In the genomic region with DNA sequence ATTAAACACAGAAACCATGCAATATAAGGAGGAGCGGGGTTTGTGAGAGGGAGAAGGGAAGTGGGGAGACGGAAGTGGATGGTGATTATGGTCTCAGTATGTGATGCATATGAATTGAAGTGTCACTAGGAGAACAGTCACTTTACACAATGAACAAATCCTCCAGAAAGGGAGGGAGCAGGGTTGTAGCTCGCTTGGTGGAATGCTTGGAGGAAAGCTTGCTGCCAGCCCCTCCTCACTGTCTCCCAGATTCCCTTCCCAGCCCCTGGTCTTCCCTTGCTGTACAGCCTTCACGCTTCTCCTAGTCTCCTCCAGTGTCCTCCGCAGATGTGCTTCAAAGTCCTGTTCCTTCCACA, we compare ENCODE assay signal across 7 mouse cellular contexts. TPM values are rescaled to one million over a fixed set of nuclear protein-coding genes. Genes with fewer than 3 reads are reported as not detected.
DNase-seq lines count a peak whose midpoint lies in the region; ATAC-seq and TF ChIP-seq lines count a peak whose summit lies in the region.

No protein-coding gene starts in this region.

- H3K9me3 ChIP-seq in lung, postnatal 0 days (ENCODE audit: low read length): no peaks in the 10 kb centered on the region
- H3K9me3 ChIP-seq in forebrain, embryonic 16.5 days (ENCODE audit: control insufficient read depth, low read length): no peaks in the 10 kb centered on the region
- no peaks in the 10 kb centered on the region for H3K9me3 ChIP-seq in liver, embryonic 15.5 days (replicated peaks)
- no peaks in the 10 kb centered on the region for H3K9me3 ChIP-seq in stomach, postnatal 0 days (ENCODE audit: control insufficient read depth, low read length)

- no peak overlapping the region for H3K9ac ChIP-seq in lung, postnatal 0 days (replicated peaks; ENCODE audit: low read depth)
- 0 out of 2 replicates have a peak overlapping the region, but pooled peaks have one; percentile 9 for H3K9ac ChIP-seq in forebrain, embryonic 16.5 days (replicated peaks; ENCODE audit: low read depth, low read length)
- no peak overlapping the region for H3K9ac ChIP-seq in liver, embryonic 15.5 days
- H3K9ac ChIP-seq in stomach, postnatal 0 days (ENCODE audit: low read length): 0 out of 2 replicates have a peak overlapping the region, but pooled peaks have one; percentile 23

- no peaks in the 10 kb centered on the region for H3K4me1 ChIP-seq in lung, postnatal 0 days (ENCODE audit: insufficient read depth, low read depth, low read length)
- H3K4me1 ChIP-seq in forebrain, embryonic 16.5 days (replicated peaks; ENCODE audit: control insufficient read depth, insufficient read depth, low read length): no peaks in the 10 kb centered on the region; the same call in 1 of the 2 replicates
- H3K4me1 ChIP-seq in liver, embryonic 15.5 days (replicated peaks): peaks cover 21% of the 10 kb centered on the region
- no peaks in the 10 kb centered on the region for H3K4me1 ChIP-seq in stomach, postnatal 0 days (replicated peaks; ENCODE audit: control insufficient read depth, insufficient read depth)

- H3K27ac ChIP-seq in lung, postnatal 0 days (ENCODE audit: low read length): no peak overlapping the region
- H3K27ac ChIP-seq in forebrain, embryonic 16.5 days (ENCODE audit: low read length): no peak overlapping the region
- no peak overlapping the region for H3K27ac ChIP-seq in liver, embryonic 15.5 days (replicated peaks)
- H3K27ac ChIP-seq in stomach, postnatal 0 days (replicated peaks): no peak overlapping the region

- DNase-seq in lung, postnatal 0 days (ENCODE audit: low spot score): no peak
- no peak for DNase-seq in lung, postnatal 4 days
- no peak for DNase-seq in stomach, postnatal 0 days (ENCODE audit: low spot score)
- no peak for DNase-seq in lung, postnatal 14 days
- no peak for DNase-seq in kidney, adult 9 months

- no peaks in the 10 kb centered on the region for H3K36me3 ChIP-seq in lung, postnatal 0 days (ENCODE audit: insufficient read depth, low read length)
- no peaks in the 10 kb centered on the region for H3K36me3 ChIP-seq in forebrain, embryonic 16.5 days (ENCODE audit: control insufficient read depth, insufficient read depth)
- H3K36me3 ChIP-seq in liver, embryonic 15.5 days (replicated peaks): no peaks in the 10 kb centered on the region
- peaks cover 2% of the 10 kb centered on the region; the same call in 1 of the 2 replicates for H3K36me3 ChIP-seq in stomach, postnatal 0 days (ENCODE audit: control insufficient read depth, insufficient read depth, low read length)

- peak overlapping the region; percentile 51 for H3K4me2 ChIP-seq in lung, postnatal 0 days (replicated peaks; ENCODE audit: low read depth, low read length)
- H3K4me2 ChIP-seq in forebrain, embryonic 16.5 days (ENCODE audit: low read length): peak overlapping the region; percentile 46
- peak overlapping the region; percentile 70 for H3K4me2 ChIP-seq in liver, embryonic 15.5 days
- H3K4me2 ChIP-seq in stomach, postnatal 0 days (replicated peaks; ENCODE audit: low read depth): peak overlapping the region; percentile 57

- no peaks in the 10 kb centered on the region for H3K27me3 ChIP-seq in lung, postnatal 0 days (replicated peaks; ENCODE audit: insufficient read depth, low read length)
- H3K27me3 ChIP-seq in forebrain, embryonic 16.5 days (replicated peaks; ENCODE audit: control insufficient read depth, insufficient read depth, low read length): no peaks in the 10 kb centered on the region
- H3K27me3 ChIP-seq in liver, embryonic 15.5 days: no peaks in the 10 kb centered on the region
- H3K27me3 ChIP-seq in stomach, postnatal 0 days (ENCODE audit: control insufficient read depth, insufficient read depth, low read length): no peaks in the 10 kb centered on the region

- WGBS in lung, postnatal 0 days: 20% methylated on average over 5 of the region's 5 CpGs
- WGBS in forebrain, embryonic 16.5 days: 41% methylated on average over 5 of the region's 5 CpGs
- WGBS in liver, embryonic 15.5 days (ENCODE audit: insufficient replicate concordance): 23% methylated on average over 5 of the region's 5 CpGs
- 26% methylated on average over 5 of the region's 5 CpGs for WGBS in stomach, postnatal 0 days

- peak overlapping the region; percentile 27 for H3K4me3 ChIP-seq in lung, postnatal 0 days (ENCODE audit: low read depth, low read length)
- H3K4me3 ChIP-seq in forebrain, embryonic 16.5 days (replicated peaks; ENCODE audit: low read length): peak overlapping the region; percentile 24
- H3K4me3 ChIP-seq in liver, embryonic 15.5 days (replicated peaks): peak overlapping the region; percentile 55
- H3K4me3 ChIP-seq in stomach, postnatal 0 days (ENCODE audit: low read depth, low read length): peak overlapping the region; percentile 33

- TF ChIP-seq CTCF in lung, postnatal 0 days (IDR thresholded peaks at IDR 0.05): no peak
- TF ChIP-seq CTCF in stomach, postnatal 0 days (IDR thresholded peaks at IDR 0.05; ENCODE audit: low read depth): no peak

- no peak for ATAC-seq in lung, postnatal 0 days
- peak; percentile 61 for ATAC-seq in forebrain, embryonic 16.5 days
- no peak for ATAC-seq in liver, embryonic 15.5 days (ENCODE audit: insufficient read depth)
- peak; percentile 26; the same call in 1 of the 2 replicates for ATAC-seq in stomach, postnatal 0 days (ENCODE audit: low FRiP score, low TSS enrichment)

- TF ChIP-seq EP300 in lung, postnatal 0 days (IDR thresholded peaks at IDR 0.05): no peak
- no peak for TF ChIP-seq EP300 in stomach, postnatal 0 days (optimal IDR thresholded peaks at IDR 0.05)

RNA-seq across cellular contexts. Expression of a gene that starts 22.9 kb away (rescaled TPM):
- polyA plus RNA-seq in lung, postnatal 0 days (2015; fragmentation: Nextera tagmentation; extraction: Ambion mirVana): 0.56 and 0.99 TPM in 2 replicates
- polyA plus RNA-seq in forebrain, embryonic 16.5 days (2015; fragmentation: Nextera tagmentation; extraction: Ambion mirVana): 0.81 and 1.4 TPM in 2 replicates
- 11.7 and 17.2 TPM in 2 replicates for polyA plus RNA-seq in liver, embryonic 15.5 days (2015; fragmentation: Nextera tagmentation; extraction: Ambion mirVana)
- polyA plus RNA-seq in stomach, postnatal 0 days (2015; fragmentation: Nextera tagmentation; extraction: Ambion mirVana): 25.6 and 26.0 TPM in 2 replicates

RNA-seq across cellular contexts. Expression of a gene that starts 28.4 kb away (rescaled TPM):
- 2.0 and 2.3 TPM in 2 replicates for polyA plus RNA-seq in lung, postnatal 0 days (2015; fragmentation: Nextera tagmentation; extraction: Ambion mirVana)
- polyA plus RNA-seq in forebrain, embryonic 16.5 days (2015; fragmentation: Nextera tagmentation; extraction: Ambion mirVana): 8.2 and 9.0 TPM in 2 replicates
- polyA plus RNA-seq in liver, embryonic 15.5 days (2015; fragmentation: Nextera tagmentation; extraction: Ambion mirVana): 3.5 and 4.0 TPM in 2 replicates
- polyA plus RNA-seq in stomach, postnatal 0 days (2015; fragmentation: Nextera tagmentation; extraction: Ambion mirVana): 6.1 and 6.4 TPM in 2 replicates

RNA-seq across cellular contexts. Expression of a gene that starts 54.4 kb away (rescaled TPM):
- 9.1 and 13.3 TPM in 2 replicates for polyA plus RNA-seq in lung, postnatal 0 days (2015; fragmentation: Nextera tagmentation; extraction: Ambion mirVana)
- 16.5 and 17.3 TPM in 2 replicates for polyA plus RNA-seq in forebrain, embryonic 16.5 days (2015; fragmentation: Nextera tagmentation; extraction: Ambion mirVana)
- 7.8 and 8.4 TPM in 2 replicates for polyA plus RNA-seq in liver, embryonic 15.5 days (2015; fragmentation: Nextera tagmentation; extraction: Ambion mirVana)
- 13.9 and 16.4 TPM in 2 replicates for polyA plus RNA-seq in stomach, postnatal 0 days (2015; fragmentation: Nextera tagmentation; extraction: Ambion mirVana)

Comparison
In these comparisons a context has a peak if more than half of its experiments do, and no peak if none do; other contexts are left out.
1. ATAC-seq: peak in forebrain, embryonic 16.5 days (single experiment) and stomach, postnatal 0 days (single experiment); none in lung, postnatal 0 days (single experiment) and liver, embryonic 15.5 days (single experiment).
2. H3K9ac ChIP-seq: peak in forebrain, embryonic 16.5 days (single experiment) and stomach, postnatal 0 days (single experiment); none in lung, postnatal 0 days (single experiment) and liver, embryonic 15.5 days (single experiment).
3. Peak in every context shown above with its lines, with median percentiles within 50 percentile points of each other: H3K4me2 ChIP-seq and H3K4me3 ChIP-seq.